Mouse (Mus musculus): ENCODE data around the gene Lrmda.
A peak's percentile ranks its signal among the peaks of the same experiment; 100 is the strongest.

Lrmda gene

GRCm38 (mm10) chr14:22089866-22090470, 70.5 kb downstream of the Lrmda start:
- no peak for DNase-seq (ENCODE audit: extremely low spot score, low read depth, low spot score)

GRCm38 (mm10) chr14:22090778-22091211, 71.3 kb downstream of the Lrmda start:
- DNase-seq (ENCODE audit: extremely low spot score, low read depth, low spot score), result peak; percentile 87

GRCm38 (mm10) chr14:22091306-22091705, 71.8 kb downstream of the Lrmda start:
- peak; percentile 82 for DNase-seq (ENCODE audit: extremely low spot score, low read depth, low spot score)

- DNase-seq (ENCODE audit: extremely low spot score, low read depth, low spot score), result no peak
Measured at GRCm38 (mm10) chr14:22093124-22093523, 73.6 kb downstream of the Lrmda start.

- DNase-seq (ENCODE audit: extremely low spot score, low read depth, low spot score), result no peak
Measured at GRCm38 (mm10) chr14:22101961-22102805, 82.7 kb downstream of the Lrmda start.

GRCm38 (mm10) chr14:22105855-22106254, 86.3 kb downstream of the Lrmda start:
- no peak for DNase-seq (ENCODE audit: extremely low spot score, low read depth, low spot score)

GRCm38 (mm10) chr14:22106777-22107176, 87.3 kb downstream of the Lrmda start:
- no peak for DNase-seq (ENCODE audit: extremely low spot score, low read depth, low spot score)

- DNase-seq (ENCODE audit: extremely low spot score, low read depth, low spot score), result no peak
Measured at GRCm38 (mm10) chr14:22109423-22109822, 89.9 kb downstream of the Lrmda start.

GRCm38 (mm10) chr14:22113463-22114361, 94.2 kb downstream of the Lrmda start:
- no peak for DNase-seq (ENCODE audit: extremely low spot score, low read depth, low spot score)

GRCm38 (mm10) chr14:22114651-22115351, 95.3 kb downstream of the Lrmda start:
- DNase-seq (ENCODE audit: extremely low spot score, low read depth, low spot score), result no peak

GRCm38 (mm10) chr14:22118096-22118495, 98.6 kb downstream of the Lrmda start:
- DNase-seq (ENCODE audit: extremely low spot score, low read depth, low spot score), result no peak

GRCm38 (mm10) chr14:22118512-22118911, 99.0 kb downstream of the Lrmda start:
- DNase-seq (ENCODE audit: extremely low spot score, low read depth, low spot score), result no peak

- DNase-seq (ENCODE audit: extremely low spot score, low read depth, low spot score), result no peak
Measured at GRCm38 (mm10) chr14:22126276-22126675, 106.8 kb downstream of the Lrmda start.

- no peak for DNase-seq (ENCODE audit: extremely low spot score, low read depth, low spot score)
Measured at GRCm38 (mm10) chr14:22126859-22127258, 107.3 kb downstream of the Lrmda start.

- no peak for DNase-seq (ENCODE audit: extremely low spot score, low read depth, low spot score)
Measured at GRCm38 (mm10) chr14:22130950-22131585, 111.6 kb downstream of the Lrmda start.

GRCm38 (mm10) chr14:22139281-22139680, 119.8 kb downstream of the Lrmda start:
- DNase-seq (ENCODE audit: extremely low spot score, low read depth, low spot score), result no peak

GRCm38 (mm10) chr14:22144014-22144413, 124.5 kb downstream of the Lrmda start:
- DNase-seq (ENCODE audit: extremely low spot score, low read depth, low spot score), result no peak

- no peak for DNase-seq (ENCODE audit: extremely low spot score, low read depth, low spot score)
Measured at GRCm38 (mm10) chr14:22145863-22146262, 126.4 kb downstream of the Lrmda start.

GRCm38 (mm10) chr14:22146508-22147044, 127.1 kb downstream of the Lrmda start:
- no peak for DNase-seq (ENCODE audit: extremely low spot score, low read depth, low spot score)

Measured in hindlimb bud, embryonic 11.5 days (tissue).